Mouse (Mus musculus): ENCODE data around the gene Nap1l1.

DNA sequence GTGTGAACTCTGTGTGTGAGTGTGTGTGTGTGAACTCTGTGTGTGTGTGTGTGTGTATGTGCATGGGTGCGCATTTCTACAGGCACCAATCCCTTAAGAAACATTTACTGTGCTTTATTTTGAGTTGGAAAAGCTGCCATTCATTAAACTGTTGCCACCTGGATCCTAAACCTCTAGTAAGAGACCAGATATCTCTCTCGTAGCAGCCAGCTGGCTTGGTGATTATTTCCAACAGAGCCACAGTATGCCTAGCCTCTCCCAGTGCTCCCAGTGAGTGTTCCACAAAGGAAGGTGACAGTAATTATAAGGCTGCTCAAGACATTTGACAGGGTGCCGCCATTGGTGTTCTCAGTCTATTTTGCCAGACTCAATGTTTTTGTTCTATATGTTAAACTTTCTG lies 47.6 kb downstream of the Nap1l1 start:
- no peak for TF ChIP-seq CTCF (IDR thresholded peaks at IDR 0.05; ENCODE audit: low read depth)
- TF ChIP-seq EP300 (IDR thresholded peaks at IDR 0.05; ENCODE audit: low read depth) = no peak
